Mouse (Mus musculus) G1E (cell line): Measurements from ENCODE around the gene Cib4.

ENCODE experiments used
- CTCF ChIP-seq: IDR thresholded peaks from 2 replicates; pipeline ENCODE4 v1.5.1; 2012; ENCODE audit warnings: low read depth, low read length, inconsistent platforms, mixed read lengths
- GATA1 ChIP-seq: IDR thresholded peaks from 2 replicates; pipeline ENCODE4 v1.6.1; 2012; ENCODE audit warnings: borderline replicate concordance, low read length, inconsistent platforms, mixed read lengths

- no peak for TF ChIP-seq CTCF
- TF ChIP-seq GATA1 = no peak
Measured at GRCm38 (mm10) chr5:30485136-30485535, 60.5 kb downstream of the Cib4 start.
